ENCODE assay signal across 16 mouse cellular contexts in the genomic region with DNA sequence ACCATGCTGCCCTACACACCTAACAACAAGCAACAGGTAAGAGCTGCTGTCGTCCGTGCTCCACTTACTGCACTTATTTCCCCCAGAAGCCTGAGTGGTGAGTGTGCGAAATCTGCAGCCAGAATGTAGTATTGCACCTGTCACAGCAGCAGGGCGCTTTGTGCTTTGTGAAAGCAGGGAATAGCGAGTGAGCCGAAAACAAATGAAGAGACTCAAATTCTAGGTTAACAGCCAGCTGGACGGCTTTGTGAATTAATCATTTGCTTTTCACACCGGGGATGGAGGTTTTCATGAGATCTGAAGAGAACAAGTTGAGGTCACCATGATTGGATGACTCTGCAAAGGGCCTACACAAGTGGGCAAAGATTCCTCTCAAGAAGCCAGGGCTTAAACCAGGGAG.
A peak's percentile ranks its signal among the peaks of the same experiment; 100 is the strongest.
DNase-seq lines count a peak whose midpoint lies in the region; ATAC-seq and TF ChIP-seq lines count a peak whose summit lies in the region.
"Had no signal": no experiment of that assay in that cellular context is flagged by ENCODE, and none has a peak within 500 bp of the region (broad histone marks: within the 10 kb centered on the region; RNA-seq: fewer than 3 reads in every experiment).

No protein-coding gene starts in this region.

- no peak overlapping the region for H3K27ac ChIP-seq in kidney, adult 2 months (ENCODE audit: insufficient read depth, low read depth, low read length)
- H3K27ac ChIP-seq in kidney, embryonic 15.5 days, result no peak overlapping the region
- no peak overlapping the region for H3K27ac ChIP-seq in midbrain, postnatal 0 days (ENCODE audit: low read depth, low read length)
- H3K27ac ChIP-seq in midbrain, embryonic 15.5 days, result no peak overlapping the region
- H3K27ac ChIP-seq: embryonic facial prominence, embryonic 13.5 days; hindbrain, embryonic 13.5 days; intestine, embryonic 15.5 days; neural tube, embryonic 13.5 days had no signal

- no peaks in the 10 kb centered on the region; the same call in none of the 2 replicates for H3K36me3 ChIP-seq in kidney, adult 2 months (ENCODE audit: control insufficient read depth, insufficient read depth, low read length)
- peaks cover 44% of the 10 kb centered on the region for H3K36me3 ChIP-seq in kidney, embryonic 15.5 days
- no peaks in the 10 kb centered on the region for H3K36me3 ChIP-seq in midbrain, postnatal 0 days (ENCODE audit: insufficient read depth, low read length)
- H3K36me3 ChIP-seq in midbrain, embryonic 15.5 days (replicated peaks), result no peaks in the 10 kb centered on the region
- H3K36me3 ChIP-seq: intestine, embryonic 15.5 days; neural tube, embryonic 13.5 days had no signal

- WGBS in kidney, adult 2 months, result 57% methylated on average over 8 of the region's 8 CpGs
- 85% methylated on average over 8 of the region's 8 CpGs for WGBS in kidney, embryonic 15.5 days
- WGBS in midbrain, postnatal 0 days, result 61% methylated on average over 8 of the region's 8 CpGs
- 70% methylated on average over 8 of the region's 8 CpGs for WGBS in midbrain, embryonic 15.5 days
- WGBS in lung, adult 2 months, result 87% methylated on average over 8 of the region's 8 CpGs

- no peak for TF ChIP-seq CTCF in kidney, adult 2 months (conservative IDR thresholded peaks at IDR 0.05; ENCODE audit: insufficient read depth, insufficient read length, low read depth, low read length)
- no peak for TF ChIP-seq CTCF in midbrain, postnatal 0 days (IDR thresholded peaks at IDR 0.05)
- no peak for TF ChIP-seq CTCF in lung, adult 2 months (IDR thresholded peaks at IDR 0.05; ENCODE audit: insufficient read depth, low read length)

- H3K9ac ChIP-seq in kidney, embryonic 15.5 days, result no peak overlapping the region
- H3K9ac ChIP-seq in midbrain, postnatal 0 days (replicated peaks; ENCODE audit: low read length, poor library complexity, severe bottlenecking), result no peak overlapping the region
- no peak overlapping the region for H3K9ac ChIP-seq in midbrain, embryonic 15.5 days
- H3K9ac ChIP-seq: embryonic facial prominence, embryonic 13.5 days; hindbrain, embryonic 13.5 days; intestine, embryonic 15.5 days; liver, postnatal 0 days; neural tube, embryonic 13.5 days had no signal

- no peak overlapping the region for H3K4me3 ChIP-seq in kidney, adult 2 months (ENCODE audit: insufficient read depth, low read depth, low read length)
- no peak overlapping the region for H3K4me3 ChIP-seq in kidney, embryonic 15.5 days (replicated peaks)
- no peak overlapping the region for H3K4me3 ChIP-seq in midbrain, postnatal 0 days (ENCODE audit: low read depth, low read length)
- H3K4me3 ChIP-seq in midbrain, embryonic 15.5 days, result no peak overlapping the region
- H3K4me3 ChIP-seq in lung, adult 2 months (replicated peaks; ENCODE audit: extremely low read depth, low read depth, low read length), result no peak overlapping the region
- H3K4me3 ChIP-seq: embryonic facial prominence, embryonic 13.5 days; hindbrain, embryonic 13.5 days; intestine, embryonic 15.5 days; neural tube, embryonic 13.5 days had no signal

- ATAC-seq in kidney, embryonic 15.5 days (replicated peaks; ENCODE audit: low FRiP score), result no peak
- no peak for ATAC-seq in midbrain, postnatal 0 days (ENCODE audit: low FRiP score)
- ATAC-seq in midbrain, embryonic 15.5 days (replicated peaks), result no peak
- ATAC-seq: intestine, embryonic 15.5 days; liver, postnatal 0 days had no signal

- TF ChIP-seq POLR2A in kidney, adult 2 months (IDR thresholded peaks at IDR 0.05; ENCODE audit: low read depth, low read length), result no peak
- no peak for TF ChIP-seq POLR2A in lung, adult 2 months (IDR thresholded peaks at IDR 0.05; ENCODE audit: borderline replicate concordance, extremely low read depth, low read depth, low read length)

- H3K4me2 ChIP-seq in kidney, embryonic 15.5 days, result no peak overlapping the region
- no peak overlapping the region for H3K4me2 ChIP-seq in midbrain, postnatal 0 days (ENCODE audit: low read depth, low read length, poor library complexity, severe bottlenecking)
- H3K4me2 ChIP-seq in midbrain, embryonic 15.5 days, result no peak overlapping the region
- H3K4me2 ChIP-seq: embryonic facial prominence, embryonic 13.5 days; hindbrain, embryonic 13.5 days; intestine, embryonic 15.5 days; neural tube, embryonic 13.5 days had no signal

- H3K4me1 ChIP-seq in kidney, adult 2 months (ENCODE audit: control insufficient read depth, insufficient read depth, low read length), result peaks cover 3% of the 10 kb centered on the region; the same call in 1 of the 2 replicates
- no peaks in the 10 kb centered on the region for H3K4me1 ChIP-seq in kidney, embryonic 15.5 days
- peaks cover 3% of the 10 kb centered on the region; the same call in 1 of the 2 replicates for H3K4me1 ChIP-seq in midbrain, postnatal 0 days (ENCODE audit: insufficient read depth, low read length)
- H3K4me1 ChIP-seq in midbrain, embryonic 15.5 days, result no peaks in the 10 kb centered on the region
- peaks cover 2% of the 10 kb centered on the region; the same call in 1 of the 2 replicates for H3K4me1 ChIP-seq in lung, adult 2 months (ENCODE audit: control insufficient read depth, insufficient read depth, low read length)
- H3K4me1 ChIP-seq: embryonic facial prominence, embryonic 13.5 days; hindbrain, embryonic 13.5 days; intestine, embryonic 15.5 days had no signal

- DNase-seq in kidney, adult 2 months, result peak; percentile 77
- DNase-seq in midbrain, postnatal 0 days (ENCODE audit: low spot score), result peak; percentile 37
- peak; percentile 88 for DNase-seq in cerebellum, adult 9-10 months
- no peak for DNase-seq in lung, adult 2 months
- DNase-seq in frontal cortex, postnatal 14 days (ENCODE audit: low spot score in 2 of 2), result no peak
- DNase-seq: gastrocnemius, postnatal 25 days; heart, postnatal 10 days; liver; liver, postnatal 0 days; thymus, postnatal 14 days had no signal

- no peaks in the 10 kb centered on the region for H3K27me3 ChIP-seq in kidney, adult 2 months (replicated peaks; ENCODE audit: control insufficient read depth, insufficient read depth, low read length)
- no peaks in the 10 kb centered on the region for H3K27me3 ChIP-seq in kidney, embryonic 15.5 days
- no peaks in the 10 kb centered on the region for H3K27me3 ChIP-seq in midbrain, postnatal 0 days (ENCODE audit: insufficient read depth, low read length)
- no peaks in the 10 kb centered on the region for H3K27me3 ChIP-seq in midbrain, embryonic 15.5 days (replicated peaks)
- H3K27me3 ChIP-seq: embryonic facial prominence, embryonic 13.5 days; hindbrain, embryonic 13.5 days; intestine, embryonic 15.5 days; neural tube, embryonic 13.5 days had no signal

- H3K9me3 ChIP-seq in kidney, embryonic 15.5 days (replicated peaks), result no peaks in the 10 kb centered on the region
- H3K9me3 ChIP-seq in midbrain, postnatal 0 days (ENCODE audit: low read length), result no peaks in the 10 kb centered on the region
- H3K9me3 ChIP-seq in midbrain, embryonic 15.5 days, result no peaks in the 10 kb centered on the region
- H3K9me3 ChIP-seq: embryonic facial prominence, embryonic 13.5 days; hindbrain, embryonic 13.5 days; intestine, embryonic 15.5 days; neural tube, embryonic 13.5 days had no signal

Comparison
In these comparisons a context has a peak if more than half of its experiments do, and no peak if none do; other contexts are left out.
1. DNase-seq: peak in kidney, adult 2 months (single experiment), midbrain, postnatal 0 days (single experiment) and cerebellum, adult 9-10 months (single experiment); none in lung, adult 2 months (single experiment) and frontal cortex, postnatal 14 days (0 of 2).